Mouse (Mus musculus) lung, postnatal 0 days (tissue): Measurements from ENCODE around the gene Lpp. TPM values are rescaled to one million over a fixed set of nuclear protein-coding genes. Genes with fewer than 3 reads are reported as not detected.

Source experiments
- ATAC-seq: fragments of 200-750 bp; cut with Nextera tagmentation; 2 replicates; pipeline ENCODE4 v1.8.0; 2017; ENCODE audit warnings: moderate library complexity
- DNase-seq: peaks from one replicate; pipeline ENCODE4 v3.0.0-alpha.2; 2016; ENCODE audit warnings: low spot score
- H3K27ac ChIP-seq: fragments of 300-500 bp; sonication (generic); 2 replicates; pipeline ENCODE4 v1.5.1; 2014; ENCODE audit warnings: antibody characterized with exemption, mild to moderate bottlenecking, low read length, mixed read lengths
- H3K27me3 ChIP-seq: fragments of 300-500 bp; sonication (generic); replicated peaks from 2 replicates; pipeline ENCODE4 v1.6.1; 2014; ENCODE audit warnings: low read length, mixed read lengths; ENCODE audit not compliant: insufficient read depth
- H3K36me3 ChIP-seq: fragments of 300-500 bp; sonication (generic); 2 replicates; pipeline ENCODE4 v1.6.1; 2014; ENCODE audit warnings: low read length, mixed read lengths; ENCODE audit not compliant: insufficient read depth
- H3K4me1 ChIP-seq: fragments of 300-500 bp; sonication (generic); 2 replicates; pipeline ENCODE4 v1.6.1; 2014; ENCODE audit warnings: antibody characterized with exemption, low read depth, low read length, mixed read lengths; ENCODE audit not compliant: insufficient read depth
- H3K4me2 ChIP-seq: fragments of 300-500 bp; sonication (generic); replicated peaks from 2 replicates; pipeline ENCODE4 v1.6.1; 2014; ENCODE audit warnings: low read depth, mild to moderate bottlenecking, low read length, moderate library complexity, mixed read lengths
- H3K4me3 ChIP-seq: fragments of 300-500 bp; sonication (generic); 2 replicates; pipeline ENCODE4 v1.5.1; 2014; ENCODE audit warnings: low read depth, low read length
- H3K9ac ChIP-seq: fragments of 300-500 bp; sonication (generic); replicated peaks from 2 replicates; pipeline ENCODE4 v1.6.1; 2014; ENCODE audit warnings: low read depth, mild to moderate bottlenecking
- H3K9me3 ChIP-seq: fragments of 300-500 bp; sonication (generic); 2 replicates; pipeline ENCODE4 v1.6.1; 2016; ENCODE audit warnings: low read length, mixed read lengths
- CTCF ChIP-seq: IDR thresholded peaks from 2 replicates; pipeline ENCODE4 v1.5.1; 2016; ENCODE audit warnings: antibody characterized with exemption, mild to moderate bottlenecking
- EP300 ChIP-seq: IDR thresholded peaks from 2 replicates; pipeline ENCODE4 v1.6.1; 2016; ENCODE audit warnings: antibody characterized with exemption, mild to moderate bottlenecking, control low read depth
- WGBS: fragments of 180-500 bp; shearing (Covaris S2); extraction: QIAGEN DNeasy Blood & Tissue Kit; methylation state at CpG from one replicate; pipeline ENCODE4 v1.1.7; 2014; 5-methylcytosine and 5-hydroxymethylcytosine counted together
- polyA plus RNA-seq: library from polyadenylated mRNA; unstranded; fragments of >200 nt; fragmentation: Nextera tagmentation; extraction: Ambion mirVana; gene quantifications from 2 replicates; pipeline ENCODE4 v1.2.1, GENCODE M21; 2015

Lpp gene
- polyA plus RNA-seq, 1 experiment from 2014 or later = 36.8 TPM

- TF ChIP-seq CTCF (no peak), EP300 (peak; percentile 71)
- no peak overlapping the region for H3K9ac ChIP-seq
- peak overlapping the region; percentile 15; the same call in 1 of the 2 replicates for H3K27ac ChIP-seq
- peaks cover 14% of the 10 kb centered on the region; the same call in 1 of the 2 replicates for H3K4me1 ChIP-seq
- no peaks in the 10 kb centered on the region for H3K36me3 ChIP-seq
- no peak overlapping the region for H3K4me2 ChIP-seq
- no peak overlapping the region for H3K4me3 ChIP-seq
- ATAC-seq = peak; percentile 75
- H3K27me3 ChIP-seq = no peaks in the 10 kb centered on the region
- H3K9me3 ChIP-seq = no peaks in the 10 kb centered on the region
- peak; percentile 71 for DNase-seq
- WGBS = 72% methylated on average over 8 of the region's 8 CpGs
Measured at GRCm38 (mm10) chr16:24403733-24404380, 10.6 kb downstream of the Lpp start.

GRCm38 (mm10) chr16:24406521-24406920 is 13.2 kb downstream of the Lpp start:
- H3K27ac ChIP-seq = no peak overlapping the region
- DNase-seq = no peak
- no peak for ATAC-seq
- peaks cover 3% of the 10 kb centered on the region; the same call in 1 of the 2 replicates for H3K4me1 ChIP-seq
- no peaks in the 10 kb centered on the region for H3K9me3 ChIP-seq
- no peak overlapping the region for H3K9ac ChIP-seq
- H3K36me3 ChIP-seq = no peaks in the 10 kb centered on the region
- H3K4me3 ChIP-seq = no peak overlapping the region
- H3K4me2 ChIP-seq = no peak overlapping the region
- TF ChIP-seq CTCF = no peak
- TF ChIP-seq EP300 = no peak
- no peaks in the 10 kb centered on the region for H3K27me3 ChIP-seq
- whole genome bisulfite sequencing = 90% methylated on average over 2 of the region's 2 CpGs

DNA sequence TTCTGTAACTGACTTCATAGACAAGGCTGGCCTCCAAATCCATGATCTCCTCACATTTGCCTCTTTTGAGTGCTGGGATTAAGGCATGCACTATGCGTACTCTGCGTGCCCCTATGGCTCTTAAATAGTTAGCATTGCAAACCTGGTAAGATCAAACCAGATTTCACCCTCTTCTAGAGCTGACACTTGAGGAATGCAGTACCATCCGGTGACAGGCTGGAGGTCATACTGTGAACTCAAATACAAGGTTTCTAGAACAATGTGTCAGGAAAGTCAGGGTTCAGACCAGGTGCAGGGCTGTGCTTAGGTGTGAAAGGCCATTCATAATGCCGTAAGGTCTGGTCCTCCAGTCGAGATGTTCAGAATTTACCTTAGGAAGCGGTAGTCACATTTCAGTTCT is 18.0 kb downstream of the Lpp start:
- Histone ChIP-seq H3K9ac (no peak overlapping the region), H3K36me3 (no peaks in the 10 kb centered on the region), H3K27ac (no peak overlapping the region), H3K27me3 (no peaks in the 10 kb centered on the region), H3K4me1 (no peaks in the 10 kb centered on the region), H3K9me3 (no peaks in the 10 kb centered on the region), H3K4me3 (no peak overlapping the region), H3K4me2 (no peak overlapping the region)
- ATAC-seq (no peak), DNase-seq (no peak)
- 74% methylated on average over 6 of the region's 6 CpGs for WGBS
- TF ChIP-seq CTCF (no peak), EP300 (no peak)

DNA sequence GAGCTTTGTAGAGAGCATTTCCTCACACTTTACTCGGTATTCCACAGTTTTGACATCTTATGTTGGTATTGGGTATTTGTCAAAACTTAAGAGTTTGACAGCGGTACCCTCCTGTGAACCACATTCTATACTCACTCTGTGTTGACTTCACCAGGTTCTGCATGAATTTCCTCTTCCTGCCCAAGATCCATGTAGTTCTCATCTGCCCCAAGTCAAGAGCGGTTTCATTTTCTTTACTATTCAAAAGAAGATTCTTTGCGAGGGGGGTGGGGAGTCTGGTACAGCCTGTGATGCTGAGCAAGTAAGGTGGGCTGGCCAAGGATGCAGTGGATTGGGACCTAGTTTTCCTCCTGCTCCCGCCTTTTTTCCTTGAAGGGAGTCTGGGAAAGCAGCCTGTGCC is 18.9 kb downstream of the Lpp start:
- no peaks in the 10 kb centered on the region for H3K27me3 ChIP-seq
- H3K36me3 ChIP-seq = no peaks in the 10 kb centered on the region
- no peak for DNase-seq
- 84% methylated on average over 5 of the region's 5 CpGs for WGBS
- H3K9me3 ChIP-seq = no peaks in the 10 kb centered on the region
- H3K9ac ChIP-seq = no peak overlapping the region
- no peak for ATAC-seq
- TF ChIP-seq CTCF = no peak
- TF ChIP-seq EP300 = no peak
- no peak overlapping the region for H3K4me3 ChIP-seq
- no peaks in the 10 kb centered on the region for H3K4me1 ChIP-seq
- H3K27ac ChIP-seq = no peak overlapping the region
- no peak overlapping the region for H3K4me2 ChIP-seq

- Histone ChIP-seq H3K4me2 (no peak overlapping the region), H3K27me3 (no peaks in the 10 kb centered on the region), H3K4me3 (no peak overlapping the region), H3K27ac (no peak overlapping the region), H3K4me1 (no peaks in the 10 kb centered on the region), H3K36me3 (no peaks in the 10 kb centered on the region), H3K9ac (no peak overlapping the region), H3K9me3 (no peaks in the 10 kb centered on the region)
- no peak for TF ChIP-seq EP300
- TF ChIP-seq CTCF = no peak
- ATAC-seq (no peak), DNase-seq (no peak)
- WGBS = 75% methylated on average over 4 of the region's 4 CpGs
Measured at GRCm38 (mm10) chr16:24413059-24413458, 19.8 kb downstream of the Lpp start.

DNA sequence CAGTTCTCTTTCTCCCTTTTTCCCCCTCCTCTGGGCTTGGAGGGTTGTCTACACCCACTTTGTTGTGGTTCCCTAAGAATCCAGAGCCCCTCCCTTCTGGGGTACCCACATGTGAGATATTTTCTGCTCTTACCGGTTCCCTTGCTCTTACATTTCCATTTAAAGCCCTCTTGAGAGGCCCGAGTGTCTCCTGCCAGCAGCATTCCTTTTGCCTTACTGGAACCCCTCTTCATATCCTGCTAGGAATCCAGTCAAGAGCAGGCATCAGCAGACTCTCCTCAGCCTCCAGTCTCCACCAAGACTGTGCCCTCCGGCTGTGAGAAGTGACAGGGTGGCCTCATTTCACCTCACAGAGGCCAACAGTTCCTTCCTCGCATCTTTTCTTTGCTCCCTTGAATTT is 24.7 kb downstream of the Lpp start:
- no peak overlapping the region for H3K4me2 ChIP-seq
- no peak overlapping the region for H3K9ac ChIP-seq
- no peak overlapping the region for H3K4me3 ChIP-seq
- H3K36me3 ChIP-seq = no peaks in the 10 kb centered on the region
- no peaks in the 10 kb centered on the region for H3K27me3 ChIP-seq
- ATAC-seq (peak; percentile 89), DNase-seq (peak; percentile 83)
- 37% methylated on average over 4 of the region's 4 CpGs for WGBS
- TF ChIP-seq EP300 (peak; percentile 96), CTCF (no peak)
- peak overlapping the region; percentile 52; the same call in 1 of the 2 replicates for H3K27ac ChIP-seq
- H3K9me3 ChIP-seq = no peaks in the 10 kb centered on the region
- H3K4me1 ChIP-seq = no peaks in the 10 kb centered on the region; the same call in 1 of the 2 replicates
